Mouse (Mus musculus) B cell, adult 2 months (primary cell): Measurements from ENCODE around the gene Gcsam.

ENCODE experiments used
- DNase-seq, 2 experiments: peaks; one replicate each; pipeline ENCODE4 v3.0.0; 2022

Gene Gcsam

DNA sequence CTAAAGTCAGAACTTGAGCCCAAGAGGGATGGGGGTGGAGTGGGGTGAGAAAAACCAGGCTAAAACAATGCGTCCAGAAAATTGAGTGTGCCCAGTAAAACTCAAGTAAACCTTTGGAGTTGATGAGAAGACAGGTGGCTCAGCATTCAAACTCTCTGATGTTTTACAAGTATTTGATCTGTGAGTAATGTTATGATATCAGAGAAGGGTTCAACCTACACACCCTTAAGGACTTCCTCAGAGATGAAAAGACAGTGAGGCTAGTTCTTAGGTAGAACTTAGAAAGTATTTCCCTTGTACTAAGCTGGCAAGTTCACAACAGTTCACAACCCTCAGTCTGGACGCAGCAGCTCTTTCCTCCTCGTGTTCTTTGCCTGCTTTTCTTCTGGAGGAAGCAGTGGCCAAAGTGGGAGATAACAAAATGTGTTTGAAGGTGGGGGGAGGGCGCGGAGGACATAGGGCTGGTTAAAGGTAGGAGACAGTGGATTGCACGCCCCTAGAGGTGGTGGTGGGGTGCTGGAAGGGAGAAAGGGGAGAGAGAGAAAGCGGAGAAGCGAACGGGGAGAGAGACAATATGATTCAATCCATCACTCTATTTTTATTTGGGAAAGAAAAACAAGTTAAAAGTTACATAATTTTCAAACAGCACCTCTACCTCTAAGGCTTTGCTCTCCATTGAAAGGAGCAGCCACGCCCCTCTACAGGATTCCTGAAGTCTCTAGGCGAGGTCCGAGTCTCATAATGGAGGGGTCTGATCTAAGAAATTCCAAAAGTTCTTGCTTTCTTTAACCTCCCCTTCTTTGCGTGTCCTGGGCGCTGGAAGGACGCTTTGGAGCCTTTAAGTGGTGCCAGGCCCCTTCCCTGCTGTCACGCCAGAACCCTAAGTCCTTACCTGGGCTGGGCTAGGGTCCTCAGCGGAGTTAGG lies 43.1 kb downstream of the Gcsam start:
- DNase-seq = no peak

DNA sequence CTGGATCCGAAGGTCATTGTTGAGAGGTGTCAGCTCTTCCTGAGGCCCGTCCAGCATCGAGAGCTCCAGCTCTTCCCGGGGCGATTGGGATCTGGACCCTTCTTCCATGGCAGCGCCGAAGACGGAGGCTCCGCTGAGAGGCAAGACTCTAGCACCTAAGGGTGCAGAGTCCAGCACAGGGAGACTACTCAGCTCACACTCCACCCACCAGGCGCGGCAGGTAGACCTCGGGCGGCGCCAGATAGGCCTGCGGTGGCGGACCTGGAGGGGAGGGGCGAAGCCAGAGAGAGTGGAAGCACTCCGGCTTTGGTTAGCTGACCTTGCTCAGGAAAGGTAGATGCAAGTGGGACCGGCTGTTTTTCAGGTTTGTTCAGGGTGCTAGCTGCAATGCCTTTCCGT lies 43.8 kb downstream of the Gcsam start, which contains the start of gene BC016579:
Gene BC016579, minus strand, starts transcription at position 135 of the 399 bp plus-strand sequence.
- peak; percentile 21 to 27 for DNase-seq

DNA sequence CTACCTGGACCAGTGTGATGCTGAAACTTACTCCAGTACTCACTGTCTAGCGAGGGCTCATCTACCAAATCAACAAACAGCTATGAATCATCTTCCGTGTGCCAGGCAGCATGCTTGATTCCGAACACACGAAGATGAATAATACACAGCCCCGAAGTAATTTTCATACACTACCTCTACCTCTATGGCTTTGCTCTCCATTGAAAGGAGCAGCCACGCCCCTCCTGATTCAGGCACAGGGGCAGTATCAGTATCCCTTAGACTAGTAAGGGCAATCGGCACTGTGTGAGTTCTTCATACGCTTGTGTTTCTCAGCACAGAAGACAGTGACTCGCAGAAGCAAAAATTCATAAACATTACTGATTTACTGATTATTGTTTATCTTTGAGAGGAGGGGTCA lies 44.3 kb downstream of the Gcsam start:
- DNase-seq = no peak

DNA sequence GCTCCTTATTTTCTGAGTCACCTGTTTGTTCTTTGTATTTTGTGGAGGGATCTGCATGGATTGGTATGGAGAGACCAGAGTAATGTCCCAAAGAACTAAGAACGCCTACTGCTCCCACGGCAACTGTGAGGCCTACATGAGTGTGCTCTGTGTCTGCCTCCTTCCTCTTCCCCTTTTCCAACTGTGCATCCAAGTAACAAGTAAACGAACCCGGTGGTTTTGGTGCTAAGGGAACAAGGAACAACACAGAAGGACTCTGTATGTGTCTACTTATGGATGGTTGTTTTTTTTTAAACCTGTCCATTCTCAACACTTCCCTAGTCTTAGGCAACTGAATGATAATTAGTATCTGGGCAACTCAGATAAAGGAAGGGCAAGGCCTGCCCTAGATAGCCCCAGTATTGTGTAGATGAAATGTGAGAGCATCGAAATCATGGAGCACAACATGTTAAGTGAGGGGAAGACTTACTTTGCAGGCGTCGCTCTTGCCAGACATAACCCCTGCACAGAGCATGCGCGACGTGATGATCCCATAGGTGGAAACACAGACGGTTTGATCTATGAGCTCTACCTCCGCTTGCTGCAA lies 47.5 kb downstream of the Gcsam start:
- no peak for DNase-seq

DNA sequence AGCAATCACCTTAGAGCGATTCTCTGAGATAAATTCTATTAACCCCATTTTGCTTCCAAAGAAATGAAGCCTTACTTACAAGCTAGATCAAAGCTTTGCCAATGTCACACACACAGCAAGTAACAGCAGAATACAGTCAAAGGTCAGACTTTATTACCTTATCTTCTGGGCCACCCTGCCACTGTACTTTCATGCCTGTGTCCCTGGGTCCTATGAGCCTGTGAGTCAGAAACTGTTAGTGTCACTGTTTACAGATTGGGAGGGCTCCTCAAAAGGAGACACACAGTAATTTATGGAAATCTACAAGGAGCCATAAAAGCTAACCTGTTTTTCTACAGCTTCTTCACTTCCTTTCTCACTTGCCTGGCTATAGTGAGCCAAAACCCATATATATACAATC lies 48.1 kb downstream of the Gcsam start:
- DNase-seq = no peak

DNA sequence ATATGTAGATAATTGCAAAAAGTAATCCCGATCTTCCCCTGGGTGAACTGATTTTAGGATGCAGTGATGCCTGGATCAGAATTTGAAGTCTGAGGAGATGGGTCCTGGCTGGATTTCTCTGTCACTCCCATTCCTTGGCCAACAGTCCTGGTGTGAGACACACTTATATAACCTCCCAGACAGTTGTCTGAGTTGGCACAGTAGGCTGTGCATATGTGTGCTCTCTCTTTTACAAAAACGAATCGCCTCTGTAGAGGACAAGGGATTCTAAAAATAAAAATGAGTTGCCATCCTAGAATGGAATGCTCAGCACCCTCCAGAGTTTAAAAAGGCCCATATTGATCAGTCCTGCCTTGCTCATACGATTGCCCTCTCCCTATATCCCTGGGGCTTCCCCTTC lies 49.4 kb downstream of the Gcsam start:
- DNase-seq = no peak

DNA sequence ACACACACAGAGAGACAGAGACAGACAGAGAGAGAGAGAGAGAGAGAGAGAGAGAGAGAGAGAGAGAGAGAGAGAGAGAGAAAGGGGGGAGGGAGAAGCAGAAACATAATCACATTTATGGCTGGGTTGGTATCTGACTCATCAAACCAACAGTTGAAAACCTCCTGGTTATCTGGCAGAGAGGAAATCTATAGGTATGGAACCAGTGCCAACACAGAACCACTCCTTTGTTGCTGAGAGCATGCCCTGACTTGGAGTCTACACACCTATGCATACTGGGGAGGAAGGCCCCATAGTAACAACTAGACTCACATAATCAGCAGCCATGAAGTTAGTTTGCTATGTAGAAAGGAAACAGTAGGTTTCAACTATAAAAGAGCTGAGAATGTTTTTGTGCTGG lies 52.2 kb downstream of the Gcsam start:
- DNase-seq = no peak

DNA sequence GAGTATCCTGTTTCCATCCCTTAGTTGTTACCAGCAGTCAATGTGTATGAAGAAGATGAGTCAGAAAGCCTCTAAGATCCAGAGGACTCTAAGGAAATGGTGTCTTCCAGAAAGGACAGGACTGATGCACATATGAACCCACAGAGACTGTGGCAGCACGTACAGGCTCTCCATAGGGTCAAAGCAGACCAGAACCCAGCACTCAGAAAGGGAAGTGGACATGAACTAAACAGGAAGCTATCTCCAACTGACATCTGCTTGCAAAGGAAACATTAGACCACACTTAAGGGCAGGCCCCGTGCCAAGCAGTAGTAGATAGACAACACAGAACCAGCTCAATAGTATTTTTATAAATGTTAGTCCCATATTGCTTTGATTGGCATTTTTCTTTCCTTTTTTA lies 56.0 kb downstream of the Gcsam start:
- peak in 1 of 2 experiments; percentile 6 for DNase-seq

DNA sequence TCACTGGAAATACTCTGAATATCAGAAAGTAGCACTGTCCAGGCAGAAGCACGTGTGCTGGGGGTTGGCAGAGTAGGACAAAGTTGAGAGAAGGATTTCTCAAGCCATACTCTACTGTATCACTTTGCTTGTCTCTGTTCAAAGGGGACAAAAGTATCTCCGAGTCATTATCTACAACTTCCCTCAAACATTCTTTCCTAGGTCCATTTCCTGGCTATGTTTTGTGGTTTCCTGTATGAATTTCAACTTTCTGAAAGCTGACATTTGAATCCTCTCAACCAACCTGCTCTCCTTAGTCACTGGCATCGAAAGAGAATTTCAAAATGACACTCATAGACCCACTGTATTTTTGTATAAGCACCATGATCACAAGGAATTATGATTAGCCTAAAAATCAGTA lies 58.0 kb downstream of the Gcsam start:
- DNase-seq = no peak

DNA sequence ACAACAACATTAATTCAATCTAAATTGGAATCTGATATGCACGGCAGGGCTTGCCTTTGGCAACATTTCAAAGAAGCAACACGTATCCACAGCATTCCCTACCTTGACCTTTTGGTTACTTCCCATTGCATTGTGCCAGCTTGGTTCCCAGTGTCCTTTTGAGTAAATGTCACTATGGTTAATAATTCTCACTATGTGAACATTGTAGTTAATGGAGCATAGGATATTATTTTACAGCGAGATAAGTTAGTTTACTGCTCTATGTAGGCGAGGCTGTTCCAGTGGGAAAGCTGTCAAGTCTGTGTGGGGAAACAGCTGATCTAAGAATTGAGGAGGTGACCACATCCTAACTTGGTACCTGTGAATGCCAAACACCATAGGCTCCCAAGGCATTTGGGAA lies 59.8 kb downstream of the Gcsam start:
- DNase-seq = no peak
